12 mouse cellular contexts compared by ENCODE assay signal in the genomic region with DNA sequence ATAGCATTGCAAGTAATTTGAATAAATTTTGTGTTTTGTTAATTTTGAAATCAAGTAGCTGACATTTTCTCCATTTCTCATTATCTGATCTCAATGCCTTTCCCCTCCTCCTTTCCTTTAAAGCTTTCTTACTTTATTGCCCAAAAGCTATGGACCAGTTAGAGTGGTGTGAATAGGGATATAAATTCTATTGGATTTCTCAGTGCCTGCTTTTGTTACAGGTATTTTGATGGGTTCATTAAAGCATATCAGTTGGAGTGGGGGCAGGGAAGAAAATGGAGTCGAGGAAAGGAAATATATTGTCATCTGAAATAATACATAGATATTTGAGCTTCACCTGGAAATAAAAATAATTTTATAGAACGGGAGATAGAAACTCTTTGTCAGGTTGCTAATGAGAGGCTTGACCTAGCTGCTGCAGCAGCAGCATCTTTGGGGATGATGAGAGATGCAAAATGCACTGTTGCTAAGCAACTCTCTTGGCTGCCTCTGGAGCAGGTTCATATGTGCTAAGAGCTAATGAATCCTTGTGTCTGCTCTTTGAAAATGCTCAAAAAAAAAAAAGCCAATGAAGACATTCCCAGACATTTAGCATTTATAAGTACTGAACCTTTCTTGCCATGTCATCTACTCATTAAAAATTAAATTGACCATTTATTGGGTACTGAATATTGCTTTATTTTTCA.
DNase-seq lines count a peak whose midpoint lies in the region; ATAC-seq and TF ChIP-seq lines count a peak whose summit lies in the region.
"Had no signal": no experiment of that assay in that cellular context is flagged by ENCODE, and none has a peak within 500 bp of the region (broad histone marks: within the 10 kb centered on the region; RNA-seq: fewer than 3 reads in every experiment).

No protein-coding gene starts in this region.

- DNase-seq in left cerebral cortex, adult 9 months (ENCODE audit: low spot score in 2 of 2): peak; percentile 23 to 36
- no peak for DNase-seq in left cerebral cortex, adult 18-20 months (ENCODE audit: low spot score in 2 of 2)
- peak; percentile 80 for DNase-seq in midbrain, postnatal 0 days (ENCODE audit: low spot score)
- DNase-seq in heart, postnatal 4 days: no peak
- no peak for DNase-seq in liver, embryonic 11.5 days (ENCODE audit: low spot score)
- DNase-seq: cerebellum, adult 8-10 months; kidney, postnatal 25 days; thymus, postnatal 14 days had no signal

- H3K9me3 ChIP-seq in forebrain, embryonic 12.5 days: no peaks in the 10 kb centered on the region
- no peaks in the 10 kb centered on the region for H3K9me3 ChIP-seq in hindbrain, embryonic 12.5 days (replicated peaks)
- H3K9me3 ChIP-seq in midbrain, postnatal 0 days (ENCODE audit: low read length): no peaks in the 10 kb centered on the region
- H3K9me3 ChIP-seq in liver, embryonic 11.5 days (ENCODE audit: control insufficient read depth, low read length): no peaks in the 10 kb centered on the region
- H3K9me3 ChIP-seq: intestine, embryonic 15.5 days; liver, embryonic 15.5 days had no signal

- TF ChIP-seq CTCF in midbrain, postnatal 0 days (IDR thresholded peaks at IDR 0.05): no peak

- H3K36me3 ChIP-seq in forebrain, embryonic 12.5 days (replicated peaks): no peaks in the 10 kb centered on the region
- H3K36me3 ChIP-seq in hindbrain, embryonic 12.5 days: no peaks in the 10 kb centered on the region
- no peaks in the 10 kb centered on the region for H3K36me3 ChIP-seq in midbrain, postnatal 0 days (ENCODE audit: insufficient read depth, low read length)
- H3K36me3 ChIP-seq in liver, embryonic 11.5 days (ENCODE audit: control insufficient read depth, insufficient read depth, low read length): no peaks in the 10 kb centered on the region
- H3K36me3 ChIP-seq: intestine, embryonic 15.5 days; liver, embryonic 15.5 days had no signal

- no peak overlapping the region for H3K9ac ChIP-seq in forebrain, embryonic 12.5 days
- no peak overlapping the region for H3K9ac ChIP-seq in hindbrain, embryonic 12.5 days
- no peak overlapping the region for H3K9ac ChIP-seq in midbrain, postnatal 0 days (replicated peaks; ENCODE audit: low read length, poor library complexity, severe bottlenecking)
- no peak overlapping the region for H3K9ac ChIP-seq in liver, embryonic 11.5 days (ENCODE audit: low read depth, low read length)
- H3K9ac ChIP-seq: intestine, embryonic 15.5 days; liver, embryonic 15.5 days had no signal

- H3K4me2 ChIP-seq in forebrain, embryonic 12.5 days: no peak overlapping the region
- no peak overlapping the region for H3K4me2 ChIP-seq in hindbrain, embryonic 12.5 days (replicated peaks)
- H3K4me2 ChIP-seq in midbrain, postnatal 0 days (ENCODE audit: low read depth, low read length, poor library complexity, severe bottlenecking): no peak overlapping the region
- H3K4me2 ChIP-seq in liver, embryonic 11.5 days: no peak overlapping the region
- H3K4me2 ChIP-seq: intestine, embryonic 15.5 days; liver, embryonic 15.5 days had no signal

- H3K27me3 ChIP-seq in forebrain, embryonic 12.5 days: no peaks in the 10 kb centered on the region
- H3K27me3 ChIP-seq in hindbrain, embryonic 12.5 days: no peaks in the 10 kb centered on the region
- no peaks in the 10 kb centered on the region for H3K27me3 ChIP-seq in midbrain, postnatal 0 days (ENCODE audit: insufficient read depth, low read length)
- no peaks in the 10 kb centered on the region for H3K27me3 ChIP-seq in liver, embryonic 11.5 days (replicated peaks; ENCODE audit: control insufficient read depth, insufficient read depth, low read length)
- H3K27me3 ChIP-seq: intestine, embryonic 15.5 days; liver, embryonic 15.5 days had no signal

- WGBS in forebrain, embryonic 12.5 days: 37% methylated on average over 2 of the region's 2 CpGs
- 71% methylated on average over 2 of the region's 2 CpGs for WGBS in hindbrain, embryonic 12.5 days
- 38% methylated on average over 2 of the region's 2 CpGs for WGBS in midbrain, postnatal 0 days
- 93% methylated on average over 2 of the region's 2 CpGs for WGBS in liver, embryonic 11.5 days

- H3K4me3 ChIP-seq in forebrain, embryonic 12.5 days (replicated peaks): no peak overlapping the region
- H3K4me3 ChIP-seq in hindbrain, embryonic 12.5 days: no peak overlapping the region
- no peak overlapping the region for H3K4me3 ChIP-seq in midbrain, postnatal 0 days (ENCODE audit: low read depth, low read length)
- no peak overlapping the region for H3K4me3 ChIP-seq in liver, embryonic 11.5 days (ENCODE audit: low read depth, low read length)
- H3K4me3 ChIP-seq: intestine, embryonic 15.5 days; liver, embryonic 15.5 days had no signal

- peaks cover 18% of the 10 kb centered on the region for H3K4me1 ChIP-seq in forebrain, embryonic 12.5 days
- peaks cover 10% of the 10 kb centered on the region for H3K4me1 ChIP-seq in hindbrain, embryonic 12.5 days
- peaks cover 8% of the 10 kb centered on the region; the same call in 1 of the 2 replicates for H3K4me1 ChIP-seq in midbrain, postnatal 0 days (ENCODE audit: insufficient read depth, low read length)
- no peaks in the 10 kb centered on the region for H3K4me1 ChIP-seq in liver, embryonic 11.5 days (replicated peaks; ENCODE audit: control insufficient read depth, insufficient read depth, low read length)
- H3K4me1 ChIP-seq: liver, embryonic 15.5 days had no signal

- peak; percentile 85 for ATAC-seq in forebrain, embryonic 12.5 days (ENCODE audit: low FRiP score)
- peak; percentile 79 for ATAC-seq in hindbrain, embryonic 12.5 days (ENCODE audit: low FRiP score)
- ATAC-seq in midbrain, postnatal 0 days (ENCODE audit: low FRiP score): peak; percentile 80
- no peak for ATAC-seq in liver, embryonic 11.5 days (replicated peaks; ENCODE audit: low FRiP score)
- ATAC-seq: intestine, embryonic 15.5 days had no signal

- peak overlapping the region; percentile 46; the same call in 1 of the 2 replicates for H3K27ac ChIP-seq in forebrain, embryonic 12.5 days
- peak overlapping the region; percentile 66; the same call in 1 of the 2 replicates for H3K27ac ChIP-seq in hindbrain, embryonic 12.5 days
- H3K27ac ChIP-seq in midbrain, postnatal 0 days (ENCODE audit: low read depth, low read length): peak overlapping the region; percentile 73
- no peak overlapping the region for H3K27ac ChIP-seq in liver, embryonic 11.5 days (ENCODE audit: low read depth, low read length)
- H3K27ac ChIP-seq: intestine, embryonic 15.5 days; liver, embryonic 15.5 days had no signal

Comparison
In these comparisons a context has a peak if more than half of its experiments do, and no peak if none do; other contexts are left out.
1. DNase-seq: peak in left cerebral cortex, adult 9 months (2 of 2) and midbrain, postnatal 0 days (single experiment); none in left cerebral cortex, adult 18-20 months (0 of 2), heart, postnatal 4 days (single experiment) and liver, embryonic 11.5 days (single experiment).